Mouse (Mus musculus) hindbrain, postnatal 0 days (tissue): ENCODE measurements at regions not wholly inside any gene's neighbourhood (a gene's known extent, or its start where the extent isn't known, plus 50 kb on each side); places are given as distances from the start of the nearest gene placed in this dataset.

Experiments
- ATAC-seq: fragments of 200-750 bp; cut with Nextera tagmentation; 2 replicates; pipeline ENCODE4 v1.8.0; 2017; ENCODE audit warnings: mild to moderate bottlenecking, moderate TSS enrichment, moderate library complexity
- DNase-seq: peaks from one replicate; pipeline ENCODE4 v3.0.0-alpha.2; 2015; ENCODE audit warnings: low spot score
- H3K27ac ChIP-seq: fragments of 300-500 bp; sonication (generic); 2 replicates; pipeline ENCODE4 v1.5.1; 2014; ENCODE audit warnings: mild to moderate bottlenecking
- H3K27me3 ChIP-seq: fragments of 300-500 bp; sonication (generic); 2 replicates; pipeline ENCODE4 v1.6.1; 2014; ENCODE audit warnings: low read length, mixed read lengths; ENCODE audit not compliant: insufficient read depth
- H3K36me3 ChIP-seq: fragments of 300-500 bp; sonication (generic); 2 replicates; pipeline ENCODE4 v1.6.1; 2014; ENCODE audit warnings: low read length, mixed read lengths; ENCODE audit not compliant: insufficient read depth
- H3K4me1 ChIP-seq: fragments of 300-500 bp; sonication (generic); 2 replicates; pipeline ENCODE4 v1.6.1; 2014; ENCODE audit warnings: antibody characterized with exemption, low read length, mixed read lengths; ENCODE audit not compliant: insufficient read depth
- H3K4me2 ChIP-seq: fragments of 300-500 bp; sonication (generic); 2 replicates; pipeline ENCODE4 v1.6.1; 2014; ENCODE audit warnings: low read depth, mild to moderate bottlenecking, low read length, moderate library complexity, mixed read lengths
- H3K4me3 ChIP-seq: fragments of 300-500 bp; sonication (generic); 2 replicates; pipeline ENCODE4 v1.5.1; 2014; ENCODE audit warnings: low read length
- H3K9ac ChIP-seq: fragments of 300-500 bp; sonication (generic); replicated peaks from 2 replicates; pipeline ENCODE4 v1.6.1; 2014; ENCODE audit warnings: mild to moderate bottlenecking, low read length, moderate library complexity, mixed read lengths
- H3K9me3 ChIP-seq: fragments of 300-500 bp; sonication (generic); 2 replicates; pipeline ENCODE4 v1.6.1; 2016; ENCODE audit warnings: low read length, mixed read lengths
- CTCF ChIP-seq: IDR thresholded peaks from 2 replicates; pipeline ENCODE4 v1.5.1; 2016; ENCODE audit warnings: antibody characterized with exemption, control low read depth, low read depth
- WGBS: fragments of 180-500 bp; shearing (Covaris S2); extraction: QIAGEN DNeasy Blood & Tissue Kit; methylation state at CpG from one replicate; pipeline ENCODE4 v1.1.7; 2014; 5-methylcytosine and 5-hydroxymethylcytosine counted together

GRCm38 (mm10) chr2:131801212-131801611, 58.3 kb downstream of the Erv3 start:
- TF ChIP-seq CTCF: no peak
- no peak for ATAC-seq
- Histone ChIP-seq H3K4me1 (no peaks in the 10 kb centered on the region), H3K27ac (no peak overlapping the region), H3K9ac (no peak overlapping the region), H3K4me2 (no peak overlapping the region), H3K27me3 (no peaks in the 10 kb centered on the region), H3K4me3 (no peak overlapping the region), H3K9me3 (no peaks in the 10 kb centered on the region), H3K36me3 (no peaks in the 10 kb centered on the region)
- 74% methylated on average over 8 of the region's 8 CpGs for WGBS
- no peak for DNase-seq

- no peak for DNase-seq
- Histone ChIP-seq H3K4me2 (no peak overlapping the region), H3K9ac (no peak overlapping the region), H3K27me3 (no peaks in the 10 kb centered on the region), H3K4me3 (no peak overlapping the region), H3K27ac (no peak overlapping the region), H3K4me1 (no peaks in the 10 kb centered on the region), H3K9me3 (no peaks in the 10 kb centered on the region), H3K36me3 (no peaks in the 10 kb centered on the region)
- no peak for ATAC-seq
- WGBS: 69% methylated on average over 8 of the region's 8 CpGs
- no peak for TF ChIP-seq CTCF
These were observed 59.2 kb downstream of the Erv3 start for GRCm38 (mm10) chr2:131800126-131800894.

- Histone ChIP-seq H3K4me1 (no peaks in the 10 kb centered on the region), H3K9ac (no peak overlapping the region), H3K4me3 (no peak overlapping the region), H3K9me3 (no peaks in the 10 kb centered on the region), H3K27ac (no peak overlapping the region), H3K27me3 (no peaks in the 10 kb centered on the region), H3K4me2 (no peak overlapping the region), H3K36me3 (no peaks in the 10 kb centered on the region)
- no peak for TF ChIP-seq CTCF
- no peak for ATAC-seq
- no peak for DNase-seq
- 79% methylated on average over 7 of the region's 7 CpGs for WGBS
These were observed 60.1 kb downstream of the Erv3 start for GRCm38 (mm10) chr2:131799486-131799885.

- Histone ChIP-seq H3K9ac (no peak overlapping the region), H3K9me3 (no peaks in the 10 kb centered on the region), H3K4me1 (no peaks in the 10 kb centered on the region), H3K36me3 (no peaks in the 10 kb centered on the region), H3K27ac (no peak overlapping the region), H3K4me2 (no peak overlapping the region), H3K4me3 (no peak overlapping the region), H3K27me3 (no peaks in the 10 kb centered on the region)
- TF ChIP-seq CTCF: no peak
- 81% methylated on average over 9 of the region's 9 CpGs for WGBS
- ATAC-seq: no peak
- no peak for DNase-seq
These were observed 62.4 kb downstream of the Erv3 start for GRCm38 (mm10) chr2:131797001-131797693.

- Histone ChIP-seq H3K9me3 (peaks cover 3% of the 10 kb centered on the region; the same call in 1 of the 2 replicates), H3K36me3 (no peaks in the 10 kb centered on the region), H3K27ac (no peak overlapping the region), H3K4me3 (no peak overlapping the region), H3K4me2 (no peak overlapping the region), H3K27me3 (no peaks in the 10 kb centered on the region), H3K4me1 (no peaks in the 10 kb centered on the region), H3K9ac (no peak overlapping the region)
- no peak for TF ChIP-seq CTCF
- DNase-seq (no peak), ATAC-seq (no peak)
- 83% methylated on average over 1 of the region's 1 CpGs for WGBS
These were observed 84.2 kb downstream of the Erv3 start for GRCm38 (mm10) chr2:131775381-131775780.

GRCm38 (mm10) chr2:131773691-131774090, 85.9 kb downstream of the Erv3 start:
- no peak overlapping the region for H3K27ac ChIP-seq
- H3K27me3 ChIP-seq: no peaks in the 10 kb centered on the region
- H3K9ac ChIP-seq: no peak overlapping the region
- no peak overlapping the region for H3K4me3 ChIP-seq
- ATAC-seq: no peak
- TF ChIP-seq CTCF: no peak
- no peak overlapping the region for H3K4me2 ChIP-seq
- WGBS: 75% methylated on average over 4 of the region's 4 CpGs
- no peaks in the 10 kb centered on the region for H3K36me3 ChIP-seq
- no peaks in the 10 kb centered on the region for H3K9me3 ChIP-seq
- H3K4me1 ChIP-seq: no peaks in the 10 kb centered on the region
- DNase-seq: no peak

GRCm38 (mm10) chr2:131772163-131772562, 87.4 kb downstream of the Erv3 start:
- H3K9me3 ChIP-seq: no peaks in the 10 kb centered on the region
- DNase-seq (no peak), ATAC-seq (0 out of 2 replicates have a peak, but pooled peaks have one; percentile 32)
- no peak overlapping the region for H3K9ac ChIP-seq
- H3K27ac ChIP-seq: no peak overlapping the region
- 65% methylated on average over 5 of the region's 5 CpGs for WGBS
- TF ChIP-seq CTCF: 0 out of 2 replicates have a peak, but pooled peaks have one; percentile 15
- H3K27me3 ChIP-seq: no peaks in the 10 kb centered on the region
- H3K4me1 ChIP-seq: no peaks in the 10 kb centered on the region
- H3K36me3 ChIP-seq: no peaks in the 10 kb centered on the region
- no peak overlapping the region for H3K4me3 ChIP-seq
- no peak overlapping the region for H3K4me2 ChIP-seq
